Mouse (Mus musculus): ENCODE data around the gene Tmem216. TPM values are rescaled to one million over a fixed set of nuclear protein-coding genes. Genes with fewer than 3 reads are reported as not detected.
"Not testable (repeated sequence)": the region's sequence is repeated elsewhere in the genome, so short reads cannot be mapped to it uniquely, and the experiment has no call there.

Gene Tmem216
- total and polyA plus RNA-seq, 3 experiments = 5.5 to 13.0 (median 5.8) TPM

DNA sequence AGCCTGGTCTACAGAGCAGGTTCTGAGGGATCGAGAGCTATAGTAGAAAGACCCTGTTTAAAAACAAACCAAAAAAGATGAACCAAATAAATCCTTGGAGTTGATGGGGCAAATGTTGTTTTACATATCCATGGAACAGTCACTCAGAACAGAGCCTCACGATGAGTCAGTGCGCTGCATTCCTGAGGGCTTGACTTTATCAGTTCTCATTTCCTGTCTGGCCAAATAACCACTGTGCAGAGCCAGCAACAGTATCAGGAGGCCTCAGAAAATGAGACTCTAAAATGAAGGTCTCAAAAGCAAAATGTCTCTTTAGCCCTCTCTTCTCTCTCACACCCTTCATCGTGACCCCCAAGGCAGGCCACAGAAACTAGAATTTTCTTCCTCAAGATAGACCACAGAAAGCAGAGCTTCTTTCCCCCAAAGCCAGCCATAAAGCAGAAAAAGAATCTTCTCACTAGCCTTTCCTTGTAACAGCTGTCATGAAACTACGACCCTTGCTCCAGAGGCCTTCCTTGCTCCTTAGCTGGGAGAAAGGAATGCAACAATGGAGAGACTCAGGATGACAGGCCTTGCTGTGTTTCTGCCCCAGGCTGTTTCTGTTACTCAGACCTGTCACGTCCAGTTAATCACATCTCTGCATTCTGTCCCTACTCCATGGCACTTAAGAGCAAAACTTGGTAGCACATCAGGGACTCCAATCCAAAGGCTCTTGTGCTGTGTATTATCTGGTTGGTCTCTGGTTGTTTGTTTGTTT, 5.7 kb upstream of the Tmem216 start:
- no peaks in the 10 kb centered on the region for H3K79me2 ChIP-seq (replicated peaks; ENCODE audit: control insufficient read depth, insufficient read depth, low read length)
- peak overlapping the region; percentile 63 for H3K27ac ChIP-seq
- H3K9ac ChIP-seq (ENCODE audit: low read depth, low read length) = no peak overlapping the region
- DNase-seq = peak; percentile 47 to 69
- H3K4me1 ChIP-seq (ENCODE audit: control insufficient read depth, insufficient read depth, low read length) = peaks cover 4% of the 10 kb centered on the region
- no peaks in the 10 kb centered on the region for H3K27me3 ChIP-seq (ENCODE audit: control insufficient read depth, insufficient read depth, low read length)
- no peak for TF ChIP-seq EP300 (IDR thresholded peaks at IDR 0.05; ENCODE audit: insufficient read depth, low read depth, low read length)
- no peak for TF ChIP-seq POLR2A (IDR thresholded peaks at IDR 0.05; ENCODE audit: insufficient read depth, low read depth, low read length)
- no peak for TF ChIP-seq CTCF (IDR thresholded peaks at IDR 0.05)
- H3K4me3 ChIP-seq = no peak overlapping the region
- WGBS = 28% methylated on average over 6 of the region's 6 CpGs
- intact Hi-C loops (cut with DNase I) = no loop called here
- no peaks in the 10 kb centered on the region for H3K36me3 ChIP-seq (ENCODE audit: control insufficient read depth, insufficient read depth, low read length)

GRCm38 (mm10) chr19:10560108-10560507, 4.1 kb upstream of the Tmem216 start:
- intact Hi-C loops (cut with DNase I) = no loop called here
- no peak overlapping the region for H3K4me3 ChIP-seq
- TF ChIP-seq EP300 (IDR thresholded peaks at IDR 0.05; ENCODE audit: insufficient read depth, low read depth, low read length) (no peak), CTCF (IDR thresholded peaks at IDR 0.05) (peak; percentile 49), POLR2A (IDR thresholded peaks at IDR 0.05; ENCODE audit: insufficient read depth, low read depth, low read length) (no peak)
- peaks cover 7% of the 10 kb centered on the region for H3K4me1 ChIP-seq (ENCODE audit: control insufficient read depth, insufficient read depth, low read length)
- H3K27ac ChIP-seq = no peak overlapping the region
- DNase-seq = no peak
- 49% methylated on average over 5 of the region's 5 CpGs for WGBS
- H3K27me3 ChIP-seq (ENCODE audit: control insufficient read depth, insufficient read depth, low read length) = no peaks in the 10 kb centered on the region
- no peaks in the 10 kb centered on the region for H3K79me2 ChIP-seq (replicated peaks; ENCODE audit: control insufficient read depth, insufficient read depth, low read length)
- no peaks in the 10 kb centered on the region for H3K36me3 ChIP-seq (ENCODE audit: control insufficient read depth, insufficient read depth, low read length)
- no peak overlapping the region for H3K9ac ChIP-seq (ENCODE audit: low read depth, low read length)

DNA sequence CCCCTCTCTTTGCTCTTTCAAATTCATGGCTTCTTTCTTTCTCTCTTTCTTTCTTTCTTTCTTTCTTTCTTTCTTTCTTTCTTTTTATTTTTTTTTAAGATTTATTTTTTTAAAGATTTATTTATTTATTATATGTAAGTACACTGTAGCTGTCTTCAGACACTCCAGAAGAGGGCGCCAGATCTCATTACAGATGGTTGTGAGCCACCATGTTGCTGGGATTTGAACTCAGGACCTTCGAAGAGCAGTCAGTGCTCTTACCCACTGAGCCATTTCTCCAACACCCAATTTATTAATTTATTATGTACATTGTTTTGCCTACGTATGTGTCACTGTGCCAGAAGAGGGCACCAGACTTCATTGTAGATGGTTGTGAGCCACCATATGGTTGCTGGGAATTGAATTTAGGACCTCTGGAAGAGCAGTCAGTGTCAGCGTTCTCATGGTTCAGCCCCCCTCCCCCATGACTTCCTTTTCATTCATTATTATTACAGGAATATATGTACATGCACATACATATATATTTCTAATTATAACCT, 1.9 kb upstream of the Tmem216 start:
- DNase-seq; intact Hi-C loops (cut with DNase I); H3K27ac ChIP-seq; H3K9ac ChIP-seq (ENCODE audit: low read depth, low read length); H3K79me2 ChIP-seq (replicated peaks; ENCODE audit: control insufficient read depth, insufficient read depth, low read length); H3K4me3 ChIP-seq; H3K36me3 ChIP-seq (ENCODE audit: control insufficient read depth, insufficient read depth, low read length); H3K4me1 ChIP-seq (ENCODE audit: control insufficient read depth, insufficient read depth, low read length); H3K27me3 ChIP-seq (ENCODE audit: control insufficient read depth, insufficient read depth, low read length): not testable (repeated sequence)
- peak; percentile 60 for TF ChIP-seq CTCF (IDR thresholded peaks at IDR 0.05)
- 72% methylated on average over 4 of the region's 4 CpGs for WGBS

GRCm38 (mm10) chr19:10557430-10557829, 1.4 kb upstream of the Tmem216 start:
- no peak for DNase-seq
- Histone ChIP-seq H3K4me3 (no peak overlapping the region), H3K79me2 (replicated peaks; ENCODE audit: control insufficient read depth, insufficient read depth, low read length) (no peaks in the 10 kb centered on the region), H3K27ac (no peak overlapping the region), H3K4me1 (ENCODE audit: control insufficient read depth, insufficient read depth, low read length) (peaks cover 7% of the 10 kb centered on the region), H3K27me3 (ENCODE audit: control insufficient read depth, insufficient read depth, low read length) (no peaks in the 10 kb centered on the region), H3K36me3 (ENCODE audit: control insufficient read depth, insufficient read depth, low read length) (peaks cover 2% of the 10 kb centered on the region; the same call in 1 of the 2 replicates), H3K9ac (ENCODE audit: low read depth, low read length) (no peak overlapping the region)
- intact Hi-C loops (cut with DNase I) = no loop called here
- TF ChIP-seq POLR2A (IDR thresholded peaks at IDR 0.05; ENCODE audit: insufficient read depth, low read depth, low read length) (no peak), EP300 (IDR thresholded peaks at IDR 0.05; ENCODE audit: insufficient read depth, low read depth, low read length) (no peak), CTCF (IDR thresholded peaks at IDR 0.05) (no peak)
- WGBS = 86% methylated on average over 2 of the region's 2 CpGs

DNA sequence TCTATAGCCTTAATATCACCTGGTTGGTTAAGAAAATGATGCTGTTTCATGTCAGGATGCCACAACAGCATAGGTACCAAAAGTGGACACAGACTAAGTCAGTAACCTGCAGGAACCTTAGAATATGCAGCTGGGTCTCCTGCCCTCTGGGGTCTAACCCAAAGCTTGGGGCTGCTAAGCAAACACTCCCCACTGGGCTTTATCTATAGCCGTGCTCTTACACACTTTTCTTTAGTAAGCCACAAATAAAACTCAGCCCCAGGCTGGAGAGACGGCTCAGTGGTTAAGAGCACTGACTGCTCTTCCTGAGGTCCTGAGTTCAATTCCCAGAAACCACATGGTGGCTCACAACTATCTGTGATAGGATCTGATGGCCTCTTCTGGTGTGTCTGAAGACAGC, 963 bp upstream of the Tmem216 start:
- WGBS = 78% methylated on average over 2 of the region's 2 CpGs
- intact Hi-C loops (cut with DNase I) = no loop called here
- Histone ChIP-seq H3K36me3 (ENCODE audit: control insufficient read depth, insufficient read depth, low read length) (peaks cover 2% of the 10 kb centered on the region; the same call in 1 of the 2 replicates), H3K27me3 (ENCODE audit: control insufficient read depth, insufficient read depth, low read length) (no peaks in the 10 kb centered on the region), H3K4me3 (no peak overlapping the region), H3K79me2 (replicated peaks; ENCODE audit: control insufficient read depth, insufficient read depth, low read length) (no peaks in the 10 kb centered on the region), H3K27ac (no peak overlapping the region), H3K9ac (ENCODE audit: low read depth, low read length) (no peak overlapping the region), H3K4me1 (ENCODE audit: control insufficient read depth, insufficient read depth, low read length) (peaks cover 5% of the 10 kb centered on the region)
- DNase-seq = no peak
- TF ChIP-seq EP300 (IDR thresholded peaks at IDR 0.05; ENCODE audit: insufficient read depth, low read depth, low read length) (no peak), CTCF (IDR thresholded peaks at IDR 0.05) (no peak), POLR2A (IDR thresholded peaks at IDR 0.05; ENCODE audit: insufficient read depth, low read depth, low read length) (no peak)

DNA sequence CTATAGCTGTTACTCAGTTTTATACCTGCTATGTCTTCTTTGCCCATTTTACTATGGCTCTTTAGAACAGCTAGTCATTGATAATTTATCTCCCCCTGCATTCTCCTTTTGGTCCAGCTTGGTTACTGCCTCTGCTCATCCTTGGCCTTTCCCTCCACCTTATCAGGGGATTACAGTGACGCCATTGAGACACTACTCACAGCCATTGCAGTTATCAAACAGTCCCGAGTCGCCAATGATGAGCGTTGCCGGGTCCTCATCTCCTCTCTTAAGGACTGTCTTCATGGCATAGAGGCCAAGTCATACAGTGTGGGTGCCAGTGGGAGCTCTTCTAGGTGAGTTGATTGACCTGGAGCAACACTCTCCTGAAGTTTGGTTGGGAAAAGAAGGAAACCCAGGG, 16.6 kb downstream of the Tmem216 start:
- H3K4me1 ChIP-seq (ENCODE audit: control insufficient read depth, insufficient read depth, low read length) = no peaks in the 10 kb centered on the region
- WGBS = 77% methylated on average over 5 of the region's 5 CpGs

More for the DNA sequence above, 16.6 kb downstream of the Tmem216 start:
- H3K9ac ChIP-seq (ENCODE audit: low read depth, low read length) = no peak overlapping the region
- H3K4me3 ChIP-seq = no peak overlapping the region
- no peak for DNase-seq
- TF ChIP-seq CTCF (IDR thresholded peaks at IDR 0.05) (no peak), POLR2A (IDR thresholded peaks at IDR 0.05; ENCODE audit: insufficient read depth, low read depth, low read length) (no peak), EP300 (IDR thresholded peaks at IDR 0.05; ENCODE audit: insufficient read depth, low read depth, low read length) (no peak)
- H3K27me3 ChIP-seq (ENCODE audit: control insufficient read depth, insufficient read depth, low read length) = no peaks in the 10 kb centered on the region
- intact Hi-C loops (cut with DNase I) = no loop called here
- H3K27ac ChIP-seq = no peak overlapping the region
- peaks cover 15% of the 10 kb centered on the region for H3K36me3 ChIP-seq (ENCODE audit: control insufficient read depth, insufficient read depth, low read length)
- no peaks in the 10 kb centered on the region for H3K79me2 ChIP-seq (replicated peaks; ENCODE audit: control insufficient read depth, insufficient read depth, low read length)

All from heart, adult 2 months (tissue).